Mouse (Mus musculus) lung, adult 2 months (tissue): ENCODE data around the gene Hivep2.

Source experiments
- CTCF ChIP-seq: fragments of 200-500 bp; IDR thresholded peaks from 2 replicates; pipeline ENCODE4 v1.5.1; 2011; ENCODE audit warnings: mild to moderate bottlenecking, low read length, control low read depth; ENCODE audit not compliant: insufficient read depth
- POLR2A ChIP-seq: fragments of 200-500 bp; IDR thresholded peaks from 2 replicates; pipeline ENCODE4 v1.6.1; 2011; ENCODE audit warnings: low read depth, mild to moderate bottlenecking, control low read depth, low read length, borderline replicate concordance; ENCODE audit errors: extremely low read depth

DNA sequence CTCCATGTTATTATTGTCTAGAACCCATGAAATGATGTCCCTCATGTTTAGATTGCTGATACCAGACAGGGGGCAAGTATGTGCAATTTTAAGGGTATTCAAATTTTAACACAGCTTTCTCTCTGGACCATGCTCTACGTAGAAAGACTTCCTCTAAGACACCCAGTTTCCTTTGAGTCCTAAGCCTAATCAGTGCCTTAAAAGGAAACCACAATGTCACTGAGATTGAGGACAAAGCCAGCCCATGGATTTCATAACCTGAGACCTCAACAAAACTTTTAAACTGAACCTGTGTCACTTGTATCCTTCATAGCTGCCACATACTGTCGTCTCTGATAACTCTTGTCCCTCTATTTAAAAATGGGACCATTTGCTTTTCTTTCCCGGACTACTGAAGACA lies 33.7 kb upstream of the Hivep2 start:
- TF ChIP-seq CTCF (no peak), POLR2A (no peak)
